Mouse (Mus musculus) lung, postnatal 4 days (tissue): Measurements from ENCODE around the gene Cldn16.
A peak's percentile ranks its signal among the peaks of the same experiment; 100 is the strongest.
"Not testable (repeated sequence)": the region's sequence is repeated elsewhere in the genome, so short reads cannot be mapped to it uniquely, and the experiment has no call there.

ENCODE experiments used
- DNase-seq, 2 experiments: peaks; one replicate each; pipeline ENCODE4 v3.0.0; 2021

Gene Cldn16

GRCm38 (mm10) chr16:26462835-26463234 is at the start of gene Cldn16:
TSS of gene Cldn16 (plus strand) at chr16:26463135.
- DNase-seq, result no peak

GRCm38 (mm10) chr16:26418616-26419015 is 44.3 kb upstream of the Cldn16 start:
- DNase-seq, result no peak

- no peak for DNase-seq
Measured at GRCm38 (mm10) chr16:26422078-26422477, 40.9 kb upstream of the Cldn16 start.

- DNase-seq, result no peak
Measured at GRCm38 (mm10) chr16:26430246-26430645, 32.7 kb upstream of the Cldn16 start.

GRCm38 (mm10) chr16:26433486-26433885 is 29.4 kb upstream of the Cldn16 start:
- DNase-seq, result no peak

GRCm38 (mm10) chr16:26440031-26440430 is 22.9 kb upstream of the Cldn16 start:
- no peak for DNase-seq

GRCm38 (mm10) chr16:26441156-26441555 is 21.8 kb upstream of the Cldn16 start:
- DNase-seq, result no peak

- DNase-seq, result no peak
Measured at GRCm38 (mm10) chr16:26444843-26445242, 18.1 kb upstream of the Cldn16 start.

GRCm38 (mm10) chr16:26447594-26447993 is 15.3 kb upstream of the Cldn16 start:
- DNase-seq, result no peak

GRCm38 (mm10) chr16:26454163-26454562 is 8.8 kb upstream of the Cldn16 start:
- no peak for DNase-seq

GRCm38 (mm10) chr16:26456182-26456581 is 6.8 kb upstream of the Cldn16 start:
- DNase-seq, result no peak

- no peak for DNase-seq
Measured at GRCm38 (mm10) chr16:26466535-26466934, 3.6 kb downstream of the Cldn16 start.

- no peak for DNase-seq
Measured at GRCm38 (mm10) chr16:26471254-26471653, 8.3 kb downstream of the Cldn16 start.

- peak in 1 of 2 experiments; percentile 20 for DNase-seq
Measured at GRCm38 (mm10) chr16:26495721-26496120, 32.8 kb downstream of the Cldn16 start.

GRCm38 (mm10) chr16:26499705-26500104 is 36.8 kb downstream of the Cldn16 start:
- not testable (repeated sequence) for DNase-seq

- no peak for DNase-seq
Measured at GRCm38 (mm10) chr16:26500738-26501137, 37.8 kb downstream of the Cldn16 start.

GRCm38 (mm10) chr16:26504961-26505360 is 42.0 kb downstream of the Cldn16 start:
- DNase-seq, result no peak

GRCm38 (mm10) chr16:26519596-26519995 is 56.7 kb downstream of the Cldn16 start:
- DNase-seq, result peak in 1 of 2 experiments; percentile 12

GRCm38 (mm10) chr16:26525832-26526231 is 62.9 kb downstream of the Cldn16 start:
- no peak for DNase-seq

GRCm38 (mm10) chr16:26526669-26527068 is 63.7 kb downstream of the Cldn16 start, which contains the start of gene Tmem207:
TSS of gene Tmem207 (minus strand) at chr16:26526769.
- DNase-seq, result no peak

GRCm38 (mm10) chr16:26527931-26528666 is 65.2 kb downstream of the Cldn16 start:
- DNase-seq, result peak; percentile 20 to 30

- DNase-seq, result no peak
Measured at GRCm38 (mm10) chr16:26530451-26530850, 67.5 kb downstream of the Cldn16 start.

- no peak for DNase-seq
Measured at GRCm38 (mm10) chr16:26532287-26532686, 69.4 kb downstream of the Cldn16 start.
